Mouse (Mus musculus) common myeloid progenitor, adult 5-6 weeks (primary cell): Measurements from ENCODE around the gene Snx14. TPM values are rescaled to one million over a fixed set of nuclear protein-coding genes. Genes with fewer than 3 reads are reported as not detected.
A peak's percentile ranks its signal among the peaks of the same experiment; 100 is the strongest.

Experiments used
- ATAC-seq: replicated peaks from 2 replicates; pipeline ENCODE4 v1.8.0; 2016; ENCODE audit warnings: low read depth, mild to moderate bottlenecking, moderate TSS enrichment, inconsistent platforms; ENCODE audit not compliant: poor library complexity, severe bottlenecking
- total RNA-seq: library from RNA; stranded (forward); fragments of 200-1000, 187-1606 nt; gene quantifications from 2 replicates; pipeline ENCODE4 v1.2.3, GENCODE M21; 2017

The Snx14 gene
- total RNA-seq, 1 experiment from 2014 or later = 15.8 TPM

DNA sequence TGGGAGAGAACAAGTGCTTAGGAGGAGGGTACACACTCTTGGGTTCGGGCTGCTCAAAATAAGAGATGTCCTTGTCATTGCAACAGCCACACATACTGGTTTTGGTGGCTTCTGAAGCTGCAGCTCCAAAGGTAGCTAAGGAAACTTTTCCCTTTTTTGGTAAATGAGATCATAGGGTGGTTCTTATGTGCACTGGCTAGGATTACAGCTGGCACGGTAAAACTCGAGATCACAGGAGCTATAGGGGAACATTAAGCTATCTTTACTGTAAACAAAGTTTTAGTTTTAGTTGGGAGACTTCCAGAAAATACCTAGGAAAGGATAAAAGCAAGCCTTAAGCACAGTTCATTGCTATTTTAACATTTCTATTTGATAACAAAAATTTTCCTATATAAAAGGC, 87.6 kb downstream of the Snx14 start:
- no peak for ATAC-seq

GRCm38 (mm10) chr9:88350317-88350716, 88.4 kb downstream of the Snx14 start:
- ATAC-seq = no peak

DNA sequence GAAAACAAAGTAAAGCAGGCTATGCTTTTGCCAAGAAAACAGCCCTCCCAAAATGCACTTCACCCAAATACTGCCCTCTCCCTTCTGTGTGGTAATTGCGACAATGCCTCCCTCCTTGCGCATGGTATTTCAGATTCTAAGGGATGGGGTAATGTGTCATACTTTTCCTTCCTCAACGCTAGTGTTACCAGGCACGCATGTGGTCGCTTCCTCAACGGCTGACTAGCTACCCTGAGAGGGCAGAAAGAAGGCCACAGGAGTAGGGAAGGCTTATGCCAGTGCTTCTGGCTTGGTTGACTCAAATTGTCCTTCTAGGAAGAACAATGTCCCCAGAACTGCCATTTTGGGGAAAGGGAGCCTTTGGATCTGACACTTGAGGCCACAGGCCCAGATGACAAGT, 90.1 kb downstream of the Snx14 start:
- peak; percentile 92 for ATAC-seq

GRCm38 (mm10) chr9:88346857-88347256, 91.9 kb downstream of the Snx14 start:
- ATAC-seq = 0 out of 2 replicates have a peak, but pooled peaks have one; percentile 16

- ATAC-seq = no peak
Measured at GRCm38 (mm10) chr9:88344424-88344823, 94.3 kb downstream of the Snx14 start.

DNA sequence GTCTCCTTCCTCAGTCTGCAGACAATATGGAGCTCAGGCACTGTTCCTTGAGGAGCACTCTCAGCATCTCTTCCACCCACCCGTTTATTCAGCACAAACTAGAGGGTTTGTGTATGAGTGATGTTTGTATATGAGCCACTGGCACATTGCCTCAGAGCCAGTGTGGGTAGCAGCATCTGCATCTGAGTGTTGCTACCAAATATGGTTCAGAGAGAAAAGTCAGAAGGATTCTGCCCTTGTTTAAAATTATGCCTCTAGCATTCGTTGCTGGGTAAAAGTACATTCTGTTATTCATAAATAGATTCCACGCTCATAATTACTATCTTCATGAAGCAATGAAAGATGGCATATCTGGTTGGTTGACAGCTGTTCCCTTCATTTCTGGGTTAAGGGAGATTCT, 96.1 kb downstream of the Snx14 start:
- no peak for ATAC-seq

GRCm38 (mm10) chr9:88342241-88342640, 96.5 kb downstream of the Snx14 start:
- ATAC-seq = no peak

DNA sequence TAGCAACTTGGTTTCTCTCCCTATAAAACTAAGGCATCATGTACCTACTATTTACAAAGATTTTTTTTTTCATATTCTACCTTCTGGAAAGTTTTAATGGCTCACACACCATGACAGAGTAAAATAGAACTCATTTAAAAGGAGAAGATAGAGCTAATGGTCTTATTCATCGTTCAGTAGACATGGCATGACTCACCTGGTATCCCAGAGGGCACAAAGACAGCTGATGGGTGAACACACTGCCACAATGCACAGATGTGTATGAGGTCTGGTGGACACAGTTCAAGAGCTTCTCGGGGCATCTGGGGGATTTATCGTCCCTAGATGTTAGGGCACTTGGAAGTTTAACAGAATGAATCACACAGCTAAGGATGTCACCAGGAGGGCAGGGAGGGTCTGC, 97.9 kb downstream of the Snx14 start:
- no peak for ATAC-seq

- ATAC-seq = no peak
Measured at GRCm38 (mm10) chr9:88335839-88336238, 102.9 kb downstream of the Snx14 start.

DNA sequence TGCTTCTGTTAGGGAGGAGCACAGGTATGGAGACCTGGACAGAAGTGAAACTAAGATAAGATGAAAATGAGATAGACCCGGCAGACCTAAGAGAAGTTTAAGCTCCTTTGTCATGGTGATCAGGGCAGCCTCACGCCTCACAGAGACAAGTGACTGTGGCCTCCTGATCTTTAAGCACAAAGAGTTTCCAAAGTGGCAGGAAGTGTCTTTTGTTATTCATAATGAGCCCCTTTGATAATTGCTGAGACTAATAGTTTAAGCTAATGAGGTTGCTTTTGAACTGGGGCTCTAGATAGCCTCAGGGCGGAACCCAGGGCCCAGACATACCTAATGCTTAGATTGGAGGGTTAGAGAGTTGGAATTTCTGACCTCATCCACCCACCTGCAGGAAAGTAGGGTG, 106.3 kb downstream of the Snx14 start:
- ATAC-seq = no peak

DNA sequence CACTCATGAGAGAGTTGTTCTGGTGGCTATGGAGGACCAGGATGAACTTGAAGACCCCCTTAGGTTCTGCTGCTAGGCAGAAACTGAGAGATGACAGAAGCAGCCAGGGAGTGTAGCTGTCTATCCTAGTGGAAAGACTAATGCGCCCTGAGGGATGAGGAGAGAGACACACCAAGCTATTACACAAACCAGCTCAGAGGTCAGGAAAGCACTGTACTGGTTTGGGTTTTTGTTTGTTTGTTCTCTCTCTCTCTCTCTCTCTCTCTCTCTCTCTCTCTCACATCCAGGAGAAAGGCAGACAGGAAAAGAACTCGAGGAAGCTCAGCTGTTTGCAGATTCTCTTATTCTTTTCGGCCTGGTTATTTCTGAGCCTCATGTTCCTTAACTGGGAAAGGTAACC, 108.4 kb downstream of the Snx14 start:
- no peak for ATAC-seq

GRCm38 (mm10) chr9:88329166-88329748, 109.5 kb downstream of the Snx14 start:
- ATAC-seq = no peak

DNA sequence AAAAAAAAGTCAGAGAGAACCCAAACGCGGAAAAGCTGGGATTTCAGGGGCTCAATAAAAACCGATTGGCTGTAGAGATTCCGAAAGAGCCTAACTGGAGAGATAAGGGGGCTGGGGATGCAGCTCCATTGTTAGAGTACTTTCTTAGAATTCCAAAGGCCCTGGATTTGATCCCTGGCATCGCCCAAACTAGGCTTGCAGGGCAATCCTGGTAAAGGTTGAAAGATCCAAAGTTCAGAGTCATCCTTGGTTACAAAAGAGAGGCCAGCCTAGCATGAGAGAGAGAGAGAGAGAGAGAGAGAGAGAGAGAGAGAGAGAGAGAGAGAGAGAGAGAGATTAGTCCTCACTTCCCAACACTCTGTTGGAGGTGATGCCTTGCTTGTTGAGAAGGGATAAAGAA, 110.1 kb downstream of the Snx14 start:
- no peak for ATAC-seq

GRCm38 (mm10) chr9:88326930-88327901, 111.5 kb downstream of the Snx14 start, which contains the start of gene Nt5e:
Nt5e (plus strand) TSS chr9:88327197.
- peak; percentile 85 for ATAC-seq

Other genes starting within 250 kb of the Snx14 start
- 0.05 and 1.0 TPM in 2 replicates for gene Nt5e, start 111.8 kb downstream of the Snx14 start, total RNA-seq
- gene Gm20537, start 17.7 kb upstream of the Snx14 start, total RNA-seq = not detected in 2 replicates
- gene Syncrip, start 43.6 kb upstream of the Snx14 start, total RNA-seq = 305 and 315 TPM in 2 replicates
- gene Zfp949, start 109.1 kb upstream of the Snx14 start, total RNA-seq = 10.4 and 11.4 TPM in 2 replicates
- not detected in 2 replicates for gene Trim43a, start 141.9 kb upstream of the Snx14 start, total RNA-seq